Mouse (Mus musculus): Measurements from ENCODE around the gene Ptgdr2. TPM values are rescaled to one million over a fixed set of nuclear protein-coding genes. Genes with fewer than 3 reads are reported as not detected.

Ptgdr2 gene
- polyA plus RNA-seq, 1 experiment: 0.10 TPM

GRCm38 (mm10) chr19:10948416-10948815, 11.5 kb downstream of the Ptgdr2 start:
- H3K4me3 ChIP-seq (replicated peaks; ENCODE audit: insufficient read depth, low read depth, low read length): peak overlapping the region; percentile 62
- no peak overlapping the region for H3K27ac ChIP-seq (ENCODE audit: insufficient read depth, low read length)
- H3K27me3 ChIP-seq (ENCODE audit: control insufficient read depth, insufficient read depth, low read length): no peaks in the 10 kb centered on the region
- H3K4me1 ChIP-seq (ENCODE audit: control insufficient read depth, insufficient read depth, low read length): peaks cover 14% of the 10 kb centered on the region
- WGBS: under 1% methylated on average over 20 of the region's 20 CpGs
- no peak for TF ChIP-seq POLR2A (IDR thresholded peaks at IDR 0.05; ENCODE audit: borderline replicate concordance, insufficient read depth, low read length)
- no peak for TF ChIP-seq CTCF (IDR thresholded peaks at IDR 0.05; ENCODE audit: borderline replicate concordance, insufficient read depth, low read depth, low read length)
- peak; percentile 18 to 35 for DNase-seq

- Histone ChIP-seq H3K4me1 (ENCODE audit: control insufficient read depth, insufficient read depth, low read length) (peaks cover 14% of the 10 kb centered on the region), H3K27me3 (ENCODE audit: control insufficient read depth, insufficient read depth, low read length) (no peaks in the 10 kb centered on the region), H3K4me3 (replicated peaks; ENCODE audit: insufficient read depth, low read depth, low read length) (peak within 1 kb of the TSS; percentile 87), H3K27ac (ENCODE audit: insufficient read depth, low read length) (no peak within 1 kb of the TSS)
- peak; percentile 95 to 97 for DNase-seq
- WGBS: under 1% methylated on average over 30 of the region's 30 CpGs
- TF ChIP-seq POLR2A (IDR thresholded peaks at IDR 0.05; ENCODE audit: borderline replicate concordance, insufficient read depth, low read length) (peak; percentile 55; the same call in 1 of the 2 replicates), CTCF (IDR thresholded peaks at IDR 0.05; ENCODE audit: borderline replicate concordance, insufficient read depth, low read depth, low read length) (no peak)
Observed at GRCm38 (mm10) chr19:10949112-10949511, 12.2 kb downstream of the Ptgdr2 start, which contains the start of gene Ccdc86. TSS of gene Ccdc86 (minus strand) at chr19:10949266.

GRCm38 (mm10) chr19:10949558-10949957, 12.6 kb downstream of the Ptgdr2 start:
- WGBS: 32% methylated on average over 9 of the region's 9 CpGs
- peaks cover 14% of the 10 kb centered on the region for H3K4me1 ChIP-seq (ENCODE audit: control insufficient read depth, insufficient read depth, low read length)
- peak overlapping the region; percentile 27 for H3K4me3 ChIP-seq (replicated peaks; ENCODE audit: insufficient read depth, low read depth, low read length)
- no peak for DNase-seq
- TF ChIP-seq POLR2A (IDR thresholded peaks at IDR 0.05; ENCODE audit: borderline replicate concordance, insufficient read depth, low read length) (no peak), CTCF (IDR thresholded peaks at IDR 0.05; ENCODE audit: borderline replicate concordance, insufficient read depth, low read depth, low read length) (no peak)
- H3K27me3 ChIP-seq (ENCODE audit: control insufficient read depth, insufficient read depth, low read length): no peaks in the 10 kb centered on the region
- H3K27ac ChIP-seq (ENCODE audit: insufficient read depth, low read length): no peak overlapping the region

DNA sequence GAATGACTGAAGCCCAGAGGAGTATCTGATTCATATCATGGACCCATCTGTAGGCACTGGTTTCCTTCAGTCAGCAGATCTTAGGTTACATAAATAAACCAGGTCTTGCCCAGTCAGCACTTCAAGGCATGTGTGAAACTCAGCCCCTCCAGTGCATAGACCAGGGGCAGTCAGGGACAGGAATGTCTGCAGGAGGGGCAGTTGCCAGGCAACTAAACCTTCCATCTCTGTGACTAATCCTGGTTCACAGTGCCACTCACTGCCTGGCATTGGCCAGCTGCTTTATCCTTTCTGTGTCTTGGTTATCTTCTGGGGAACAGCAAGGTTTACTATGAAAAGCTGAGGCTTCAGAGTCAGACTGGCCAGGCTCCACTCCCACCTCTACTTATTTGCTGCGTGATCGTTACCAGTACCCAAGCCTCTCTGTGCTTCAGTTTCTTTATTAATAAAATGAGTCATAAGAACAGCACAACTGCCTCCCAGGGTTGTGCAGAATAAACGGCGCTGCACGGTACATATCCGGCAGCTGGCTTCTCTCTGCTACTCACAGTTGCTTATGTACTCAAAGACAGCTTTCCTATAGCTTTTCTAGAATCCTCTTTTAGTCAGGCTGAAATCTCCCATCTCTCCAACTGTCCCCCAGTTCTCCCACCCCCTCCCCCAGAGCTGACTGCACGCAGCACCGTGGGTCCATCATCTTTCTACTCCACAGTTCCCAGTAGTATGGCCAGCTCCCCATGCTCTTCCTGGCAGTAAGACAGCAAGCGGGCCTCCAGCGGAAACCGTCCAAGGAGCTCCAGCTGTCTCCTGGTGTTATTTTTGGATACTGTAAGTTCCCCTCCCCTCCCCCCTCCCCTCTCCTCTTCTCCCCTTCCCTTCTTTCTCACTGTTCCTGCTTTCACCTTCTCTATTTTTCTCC, 15.3 kb downstream of the Ptgdr2 start:
- 12% methylated on average over 11 of the region's 11 CpGs for WGBS

GRCm38 (mm10) chr19:10959085-10959977, 22.4 kb downstream of the Ptgdr2 start:
- Histone ChIP-seq H3K4me3 (replicated peaks; ENCODE audit: insufficient read depth, low read depth, low read length) (no peak overlapping the region), H3K4me1 (ENCODE audit: control insufficient read depth, insufficient read depth, low read length) (peaks cover 3% of the 10 kb centered on the region; the same call in 1 of the 2 replicates), H3K27ac (ENCODE audit: insufficient read depth, low read length) (no peak overlapping the region), H3K27me3 (ENCODE audit: control insufficient read depth, insufficient read depth, low read length) (no peaks in the 10 kb centered on the region)
- WGBS: 25% methylated on average over 11 of the region's 11 CpGs
- TF ChIP-seq CTCF (IDR thresholded peaks at IDR 0.05; ENCODE audit: borderline replicate concordance, insufficient read depth, low read depth, low read length): peak; percentile 73; the same call in 1 of the 2 replicates
- no peak for TF ChIP-seq POLR2A (IDR thresholded peaks at IDR 0.05; ENCODE audit: borderline replicate concordance, insufficient read depth, low read length)
- peak; percentile 40 to 75 for DNase-seq

More for the DNA sequence above, 15.3 kb downstream of the Ptgdr2 start:
- no peak for DNase-seq
- TF ChIP-seq POLR2A (IDR thresholded peaks at IDR 0.05; ENCODE audit: borderline replicate concordance, insufficient read depth, low read length) (no peak), CTCF (IDR thresholded peaks at IDR 0.05; ENCODE audit: borderline replicate concordance, insufficient read depth, low read depth, low read length) (no peak)
- Histone ChIP-seq H3K4me3 (replicated peaks; ENCODE audit: insufficient read depth, low read depth, low read length) (no peak overlapping the region), H3K27ac (ENCODE audit: insufficient read depth, low read length) (no peak overlapping the region), H3K27me3 (ENCODE audit: control insufficient read depth, insufficient read depth, low read length) (no peaks in the 10 kb centered on the region), H3K4me1 (ENCODE audit: control insufficient read depth, insufficient read depth, low read length) (peaks cover 8% of the 10 kb centered on the region)

DNA sequence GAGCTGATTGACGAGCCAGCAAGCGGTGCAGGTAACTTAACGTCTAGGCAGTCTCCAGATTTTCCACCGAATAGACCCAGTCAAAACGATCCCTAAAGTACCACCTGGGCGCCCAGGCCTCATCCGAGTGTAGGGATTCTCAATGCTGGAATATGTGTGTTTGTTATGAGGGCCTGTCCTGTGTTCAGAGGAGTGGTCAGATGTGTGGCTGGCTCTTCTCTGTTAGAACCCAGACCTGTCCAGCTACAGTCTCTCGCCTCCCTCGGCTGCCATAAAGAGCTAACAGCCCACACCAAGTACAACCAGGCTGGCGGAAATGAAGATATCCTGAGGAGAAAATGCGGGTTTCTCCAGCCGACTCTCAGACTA, 23.0 kb downstream of the Ptgdr2 start:
- Histone ChIP-seq H3K4me1 (ENCODE audit: control insufficient read depth, insufficient read depth, low read length) (peaks cover 3% of the 10 kb centered on the region; the same call in 1 of the 2 replicates), H3K27me3 (ENCODE audit: control insufficient read depth, insufficient read depth, low read length) (no peaks in the 10 kb centered on the region), H3K4me3 (replicated peaks; ENCODE audit: insufficient read depth, low read depth, low read length) (no peak overlapping the region), H3K27ac (ENCODE audit: insufficient read depth, low read length) (no peak overlapping the region)
- 32% methylated on average over 12 of the region's 12 CpGs for WGBS
- DNase-seq: no peak
- TF ChIP-seq POLR2A (IDR thresholded peaks at IDR 0.05; ENCODE audit: borderline replicate concordance, insufficient read depth, low read length): no peak
- TF ChIP-seq CTCF (IDR thresholded peaks at IDR 0.05; ENCODE audit: borderline replicate concordance, insufficient read depth, low read depth, low read length): no peak

- Histone ChIP-seq H3K4me3 (replicated peaks; ENCODE audit: insufficient read depth, low read depth, low read length) (no peak overlapping the region), H3K27me3 (ENCODE audit: control insufficient read depth, insufficient read depth, low read length) (no peaks in the 10 kb centered on the region), H3K4me1 (ENCODE audit: control insufficient read depth, insufficient read depth, low read length) (no peaks in the 10 kb centered on the region), H3K27ac (ENCODE audit: insufficient read depth, low read length) (no peak overlapping the region)
- no peak for DNase-seq
- TF ChIP-seq CTCF (IDR thresholded peaks at IDR 0.05; ENCODE audit: borderline replicate concordance, insufficient read depth, low read depth, low read length) (no peak), POLR2A (IDR thresholded peaks at IDR 0.05; ENCODE audit: borderline replicate concordance, insufficient read depth, low read length) (no peak)
- WGBS: 80% methylated on average over 7 of the region's 7 CpGs
Observed at GRCm38 (mm10) chr19:10965721-10966120, 28.8 kb downstream of the Ptgdr2 start.

All from cerebellum, adult 2 months (tissue).